Mouse (Mus musculus) left cerebral cortex, postnatal 14 days (tissue): ENCODE results near the gene Pttg1. TPM values are rescaled to one million over a fixed set of nuclear protein-coding genes. Genes with fewer than 3 reads are reported as not detected.
A peak's percentile ranks its signal among the peaks of the same experiment; 100 is the strongest.

Source experiments
- DNase-seq, 2 experiments: peaks; one replicate each; pipeline ENCODE4 v3.0.0; 2021 to 2022; ENCODE audit warnings: low spot score in 2 of 2, mixed read lengths in 1 of 2
- intact Hi-C: fragments of 180-260 bp; cut with DNase I; formaldehyde crosslinking; loops from one replicate; pipeline ENCODE4 v1.15.1; 2025
- long read RNA-seq, 2 experiments: library from polyadenylated mRNA; stranded (forward); transcript quantifications; one replicate each; pipeline ENCODE4 v2.0.0; 2021
- total RNA-seq, 2 experiments: library from RNA; stranded (reverse); gene quantifications; 2 replicates each; pipeline ENCODE4 v1.2.3; 2021

The Pttg1 gene
- total RNA-seq: 10 to 100 TPM; 17.6 to 18.7 TPM
- long read RNA-seq, experiment 1, transcript Pttg1-206 (5 exons, 948 nt): major isoform, 17 of 26 reads
- long read RNA-seq, experiment 1, transcript Pttg1-202 (6 exons, 741 nt): minor isoform, 8 of 26 reads
- long read RNA-seq, experiment 1, partial matches to known transcripts: 0 of 26 reads
- long read RNA-seq, experiment 1, other reads (novel, unspliced or antisense): 0 of 26 reads
- long read RNA-seq, experiment 2, transcript Pttg1-202 (6 exons, 741 nt): minor isoform, 5 of 27 reads
- long read RNA-seq, experiment 2, transcript Pttg1-206 (5 exons, 948 nt): major isoform, 12 of 27 reads
- long read RNA-seq, experiment 2, partial matches to known transcripts: 3 of 27 reads
- long read RNA-seq, experiment 2, other reads (novel, unspliced or antisense): 0 of 27 reads

- DNase-seq: peak; percentile 52 to 73
- intact Hi-C loops: no loop called here
Observed at GRCm38 (mm10) chr11:43425824-43426413, at the start of gene Pttg1. TSS of gene Pttg1 (minus strand) at chr11:43426251.

- intact Hi-C loops: no loop called here
- DNase-seq: peak in 1 of 2 experiments; percentile 28
Observed at GRCm38 (mm10) chr11:43474225-43474774, 48.2 kb upstream of the Pttg1 start, which contains the start of gene C1qtnf2. TSS of gene C1qtnf2 (plus strand) at chr11:43474276.

GRCm38 (mm10) chr11:43473635-43474224 is 47.7 kb upstream of the Pttg1 start:
- intact Hi-C loops: no loop called here

GRCm38 (mm10) chr11:43473115-43473514 is 47.1 kb upstream of the Pttg1 start:
- intact Hi-C loops: no loop called here
- DNase-seq: no peak

More at GRCm38 (mm10) chr11:43473635-43474224, 47.7 kb upstream of the Pttg1 start:
- no peak for DNase-seq

- no peak for DNase-seq
- intact Hi-C loops: no loop called here
Observed at GRCm38 (mm10) chr11:43470881-43471820, 45.1 kb upstream of the Pttg1 start.

GRCm38 (mm10) chr11:43470118-43470517 is 44.1 kb upstream of the Pttg1 start:
- intact Hi-C loops: no loop called here
- DNase-seq: no peak

GRCm38 (mm10) chr11:43463204-43463603 is 37.2 kb upstream of the Pttg1 start:
- intact Hi-C loops: no loop called here
- DNase-seq: no peak

GRCm38 (mm10) chr11:43452266-43452665 is 26.2 kb upstream of the Pttg1 start:
- intact Hi-C loops: loop anchor here (5.0 kb wide), 1 partner anchor 40 kb away; no protein-coding TSS in a partner anchor
- no peak for DNase-seq

- no peak for DNase-seq
- intact Hi-C loops: loop anchor here (5.0 kb wide), 1 partner anchor 41 kb away; no protein-coding TSS in a partner anchor
Observed at GRCm38 (mm10) chr11:43451322-43451721, 25.3 kb upstream of the Pttg1 start.

- intact Hi-C loops: loop anchor here (5.0 kb wide), 1 partner anchor 42 kb away; no protein-coding TSS in a partner anchor
- DNase-seq: no peak
Observed at GRCm38 (mm10) chr11:43449916-43450315, 23.9 kb upstream of the Pttg1 start.

- intact Hi-C loops: no loop called here
- DNase-seq: no peak
Observed at GRCm38 (mm10) chr11:43443183-43443582, 17.1 kb upstream of the Pttg1 start.

GRCm38 (mm10) chr11:43441121-43441520 is 15.1 kb upstream of the Pttg1 start:
- no peak for DNase-seq
- intact Hi-C loops: no loop called here

- intact Hi-C loops: no loop called here
- no peak for DNase-seq
Observed at GRCm38 (mm10) chr11:43434024-43434407, 8.0 kb upstream of the Pttg1 start.

- DNase-seq: peak; percentile 70 to 76
- intact Hi-C loops: no loop called here
Observed at GRCm38 (mm10) chr11:43433254-43434023, 7.4 kb upstream of the Pttg1 start, which contains the start of gene Slu7. TSS of gene Slu7 (plus strand) at chr11:43433744.

GRCm38 (mm10) chr11:43426414-43426884 is 398 bp upstream of the Pttg1 start:
- DNase-seq: no peak
- intact Hi-C loops: no loop called here

GRCm38 (mm10) chr11:43425166-43425709 is 813 bp downstream of the Pttg1 start:
- intact Hi-C loops: no loop called here

GRCm38 (mm10) chr11:43424386-43424785 is 1.7 kb downstream of the Pttg1 start:
- no peak for DNase-seq
- intact Hi-C loops: no loop called here

More at GRCm38 (mm10) chr11:43425166-43425709, 813 bp downstream of the Pttg1 start:
- no peak for DNase-seq

- DNase-seq: peak; percentile 25 to 35
- intact Hi-C loops: no loop called here
Observed at GRCm38 (mm10) chr11:43417201-43417600, 8.8 kb downstream of the Pttg1 start.
